Mouse (Mus musculus): ENCODE data around the gene Chst11. TPM values are rescaled to one million over a fixed set of nuclear protein-coding genes. Genes with fewer than 3 reads are reported as not detected.

The Chst11 gene
- total RNA-seq, 2 experiments from 2014 or later, result 1.1 to 1.8 TPM

DNA sequence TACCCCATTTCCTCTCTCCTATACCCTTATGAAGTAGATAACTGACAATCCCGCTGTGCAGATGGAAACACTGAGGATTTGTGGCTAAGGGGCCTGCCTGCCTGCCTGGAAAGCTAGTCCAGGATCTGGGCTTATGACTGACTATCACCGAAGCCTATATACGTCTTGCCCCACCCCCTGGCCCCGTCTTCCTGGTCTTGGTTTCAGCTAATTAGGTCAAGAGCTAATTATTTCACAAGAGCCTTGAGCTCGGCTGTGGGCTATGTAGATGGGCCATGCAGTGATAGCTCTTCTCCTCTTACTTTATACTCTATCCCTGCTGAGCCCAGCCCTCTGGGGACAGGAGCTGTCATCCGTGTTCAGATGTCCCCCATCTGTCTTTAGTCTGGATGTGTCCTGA is 12.2 kb downstream of the Chst11 start:
- intact Hi-C loops (cut with DNase I), result no loop called here
- no peak for TF ChIP-seq CTCF (IDR thresholded peaks at IDR 0.05)
- no peak for DNase-seq

DNA sequence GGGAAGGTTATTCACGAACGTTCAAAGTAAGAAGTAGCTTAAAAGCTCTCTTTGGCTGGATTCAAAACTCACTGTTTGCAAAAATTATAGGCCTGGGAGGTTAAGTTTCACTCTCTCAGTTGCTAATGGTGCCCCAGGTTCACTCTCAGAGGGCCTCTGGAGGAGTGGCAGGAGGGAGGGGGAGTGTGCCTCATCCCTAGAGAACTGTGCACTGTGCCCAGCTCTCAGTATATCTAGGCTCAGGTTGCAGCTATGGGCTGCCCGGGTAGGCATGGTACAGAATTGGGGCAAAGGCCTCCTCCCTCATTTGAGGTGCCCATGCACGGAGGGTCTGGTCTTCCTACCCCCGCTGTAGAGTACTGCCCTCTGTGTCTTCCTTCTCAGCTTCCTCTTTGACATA is 14.9 kb downstream of the Chst11 start:
- Histone ChIP-seq H3K27ac (no peak overlapping the region), H3K4me3 (no peak overlapping the region)
- TF ChIP-seq CTCF (IDR thresholded peaks at IDR 0.05), result no peak
- intact Hi-C loops (cut with DNase I), result no loop called here
- DNase-seq, result no peak

More for the DNA sequence above, 12.2 kb downstream of the Chst11 start:
- Histone ChIP-seq H3K4me3 (no peak overlapping the region), H3K27ac (no peak overlapping the region)

DNA sequence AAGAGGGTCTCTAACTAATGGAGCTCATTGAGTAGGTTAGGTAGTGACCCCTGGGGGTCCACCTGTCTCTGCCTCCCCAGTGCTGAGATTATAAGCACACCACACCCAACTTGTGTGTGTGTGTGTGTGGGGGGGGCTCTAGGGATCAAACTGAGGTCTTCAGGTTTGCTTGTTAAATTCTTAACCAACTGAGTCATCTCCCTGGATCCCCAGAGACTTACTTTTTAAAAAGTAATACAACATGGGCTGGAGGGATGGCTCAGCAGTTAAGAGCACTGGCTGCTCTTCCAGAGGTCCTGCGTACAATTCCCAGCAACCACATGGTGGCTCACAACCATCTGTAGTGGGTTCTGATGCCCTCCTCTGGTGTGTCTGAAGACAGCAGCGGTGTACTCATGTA is 15.4 kb downstream of the Chst11 start:
- no peak for TF ChIP-seq CTCF (IDR thresholded peaks at IDR 0.05)
- no peak for DNase-seq
- intact Hi-C loops (cut with DNase I), result no loop called here

GRCm38 (mm10) chr10:83003899-83004298 is 18.6 kb downstream of the Chst11 start:
- intact Hi-C loops (cut with DNase I), result no loop called here
- Histone ChIP-seq H3K27ac (no peak overlapping the region), H3K4me3 (no peak overlapping the region)
- TF ChIP-seq CTCF (IDR thresholded peaks at IDR 0.05), result no peak
- DNase-seq, result no peak

More for the DNA sequence above, 15.4 kb downstream of the Chst11 start:
- H3K4me3 ChIP-seq, result no peak overlapping the region
- H3K27ac ChIP-seq, result no peak overlapping the region

- H3K27ac ChIP-seq, result no peak overlapping the region
- intact Hi-C loops (cut with DNase I), result no loop called here
- H3K4me3 ChIP-seq, result no peak overlapping the region
These were observed 19.1 kb downstream of the Chst11 start for GRCm38 (mm10) chr10:83004389-83004788.

DNA sequence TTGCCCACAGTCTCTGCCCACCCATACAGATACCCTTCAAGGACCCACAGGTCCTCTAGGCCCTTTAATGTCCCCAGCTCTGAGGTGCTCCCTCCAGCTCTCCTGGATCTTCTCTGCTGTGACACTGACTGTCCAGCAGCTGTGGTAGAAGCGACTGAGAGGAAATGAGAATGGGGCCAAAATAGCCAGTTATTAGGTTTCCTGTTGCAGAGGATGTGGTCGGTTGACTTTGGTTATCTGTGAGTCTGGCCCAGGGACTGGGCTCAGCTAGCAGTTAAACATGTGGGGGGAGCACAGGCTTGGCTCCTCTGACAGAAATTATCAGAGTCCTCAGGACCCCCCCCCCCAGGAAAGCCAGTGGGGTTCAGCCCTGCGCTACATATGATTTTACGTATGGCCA is 19.7 kb downstream of the Chst11 start:
- H3K4me3 ChIP-seq, result no peak overlapping the region; the same call in 1 of the 2 replicates
- DNase-seq, result no peak
- TF ChIP-seq CTCF (IDR thresholded peaks at IDR 0.05), result no peak
- 0 out of 2 replicates have a peak overlapping the region, but pooled peaks have one; percentile 32 for H3K27ac ChIP-seq
- intact Hi-C loops (cut with DNase I), result no loop called here

More at GRCm38 (mm10) chr10:83004389-83004788, 19.1 kb downstream of the Chst11 start:
- no peak for DNase-seq
- no peak for TF ChIP-seq CTCF (IDR thresholded peaks at IDR 0.05)

GRCm38 (mm10) chr10:83006258-83006657 is 21.0 kb downstream of the Chst11 start:
- no peak for TF ChIP-seq CTCF (IDR thresholded peaks at IDR 0.05)
- no peak overlapping the region for H3K4me3 ChIP-seq
- H3K27ac ChIP-seq, result no peak overlapping the region
- DNase-seq, result no peak
- intact Hi-C loops (cut with DNase I), result no loop called here

- no peak for TF ChIP-seq CTCF (IDR thresholded peaks at IDR 0.05)
- no peak overlapping the region for H3K27ac ChIP-seq
- intact Hi-C loops (cut with DNase I), result no loop called here
- no peak overlapping the region for H3K4me3 ChIP-seq
- DNase-seq, result no peak
These were observed 28.7 kb downstream of the Chst11 start for GRCm38 (mm10) chr10:83013984-83014383.

DNA sequence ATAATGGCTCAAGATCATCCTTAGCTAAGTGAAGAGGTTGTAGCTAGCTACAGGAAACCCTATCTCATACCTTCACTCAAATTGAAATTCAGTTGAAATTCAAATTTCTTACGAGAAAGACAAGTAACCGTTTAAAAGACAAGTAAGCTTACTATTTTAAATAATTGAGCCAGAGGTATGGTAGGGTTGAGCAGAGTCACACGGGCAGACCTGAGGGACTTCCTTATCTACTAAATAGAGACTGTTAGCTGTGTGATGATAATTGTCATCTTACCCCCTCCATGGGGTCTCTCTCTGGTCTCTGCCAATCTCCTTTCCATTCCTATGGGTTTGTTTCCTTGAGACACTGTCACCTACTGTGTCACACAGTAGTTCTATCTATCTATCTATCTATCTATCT is 30.6 kb downstream of the Chst11 start:
- intact Hi-C loops (cut with DNase I), result no loop called here
- DNase-seq, result no peak
- Histone ChIP-seq H3K4me3 (no peak overlapping the region), H3K27ac (no peak overlapping the region)
- no peak for TF ChIP-seq CTCF (IDR thresholded peaks at IDR 0.05)

DNA sequence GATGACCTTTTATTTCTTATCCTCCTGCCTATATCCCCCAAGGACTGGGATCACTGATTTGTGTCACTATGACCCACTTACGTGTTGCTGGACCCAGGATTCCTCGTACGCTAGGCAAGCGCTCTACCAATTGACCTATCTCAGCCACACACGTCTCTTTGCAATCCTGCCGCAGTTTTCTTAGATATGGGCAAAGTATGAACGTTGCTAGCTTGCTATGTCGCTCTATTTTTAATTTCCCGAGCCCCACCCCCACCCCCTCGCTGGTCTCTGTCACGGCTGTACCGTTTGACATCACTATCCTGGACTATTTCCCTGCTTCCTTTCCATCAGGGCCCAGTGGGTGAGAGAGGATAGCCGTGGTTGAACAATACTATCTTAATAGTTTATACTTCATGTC is 31.5 kb downstream of the Chst11 start:
- TF ChIP-seq CTCF (IDR thresholded peaks at IDR 0.05), result no peak
- intact Hi-C loops (cut with DNase I), result no loop called here
- DNase-seq, result no peak
- Histone ChIP-seq H3K27ac (no peak overlapping the region), H3K4me3 (no peak overlapping the region)

GRCm38 (mm10) chr10:83017760-83018498 is 32.6 kb downstream of the Chst11 start:
- Histone ChIP-seq H3K4me3 (no peak overlapping the region), H3K27ac (no peak overlapping the region)
- DNase-seq, result no peak
- intact Hi-C loops (cut with DNase I), result no loop called here
- TF ChIP-seq CTCF (IDR thresholded peaks at IDR 0.05), result no peak

DNA sequence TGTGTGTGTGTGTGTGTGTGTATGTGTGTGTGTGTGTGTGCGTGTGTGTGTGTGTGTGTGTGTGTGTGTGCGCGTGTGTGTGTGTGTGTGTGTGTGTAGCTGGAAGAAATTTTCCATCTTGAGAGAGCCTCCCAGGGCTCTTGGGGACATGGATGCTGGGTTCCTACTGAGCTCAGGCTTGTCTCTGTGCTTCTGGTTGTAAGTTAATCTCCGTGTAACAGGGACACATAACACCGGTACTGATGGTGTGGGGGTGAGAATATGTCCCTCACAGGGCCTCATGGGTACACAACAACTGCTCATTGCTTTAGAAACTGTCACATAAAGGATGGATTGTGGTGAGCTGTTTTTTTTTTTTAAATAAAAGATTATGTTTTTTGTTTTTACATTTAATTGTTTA is 33.2 kb downstream of the Chst11 start:
- no peak overlapping the region for H3K27ac ChIP-seq

GRCm38 (mm10) chr10:83019497-83020270 is 34.4 kb downstream of the Chst11 start:
- no peak for TF ChIP-seq CTCF (IDR thresholded peaks at IDR 0.05)
- Histone ChIP-seq H3K4me3 (no peak overlapping the region), H3K27ac (no peak overlapping the region)
- no peak for DNase-seq
- intact Hi-C loops (cut with DNase I), result no loop called here

More for the DNA sequence above, 33.2 kb downstream of the Chst11 start:
- no peak for TF ChIP-seq CTCF (IDR thresholded peaks at IDR 0.05)
- H3K4me3 ChIP-seq, result no peak overlapping the region
- no peak for DNase-seq
- intact Hi-C loops (cut with DNase I), result no loop called here

Measured in gastrocnemius, adult 2 months (tissue).